Mouse (Mus musculus) layer of hippocampus, adult 2 months (tissue): ENCODE data around the gene Fam117b. TPM values are rescaled to one million over a fixed set of nuclear protein-coding genes. Genes with fewer than 3 reads are reported as not detected.

Experiments used
- DNase-seq, 2 experiments: peaks; one replicate each; pipeline ENCODE4 v3.0.0; 2022; ENCODE audit warnings: low spot score in 2 of 2
- H3K27ac ChIP-seq: fragments of 200-600 bp; 2 replicates; pipeline ENCODE4 v1.8.1; 2022
- H3K4me3 ChIP-seq: fragments of 200-600 bp; 2 replicates; pipeline ENCODE4 v1.8.1; 2022; ENCODE audit warnings: mild to moderate bottlenecking
- CTCF ChIP-seq: fragments of 200-600 bp; conservative IDR thresholded peaks from 2 replicates; pipeline ENCODE4 v1.8.1; 2022; ENCODE audit warnings: antibody characterized with exemption, mild to moderate bottlenecking, moderate library complexity
- long read RNA-seq, 2 experiments: library from polyadenylated mRNA; stranded (forward); transcript quantifications; one replicate each; pipeline ENCODE4 v2.0.0; 2021; ENCODE audit warnings: borderline mapping rate in 2 of 2
- total RNA-seq, 2 experiments: library from RNA; stranded (reverse); gene quantifications; 2 replicates each; pipeline ENCODE4 v1.2.3; 2021

Fam117b gene
- 10 to 100 TPM; 55.7 to 57.3 TPM for total RNA-seq
- long read RNA-seq, experiment 1, full-length matches to known transcripts, result 22 of 31 reads
- long read RNA-seq, experiment 1, partial matches to known transcripts, result 7 of 31 reads
- long read RNA-seq, experiment 1, other reads (novel, unspliced or antisense), result 2 of 31 reads
- long read RNA-seq, experiment 2, full-length matches to known transcripts, result 52 of 63 reads
- long read RNA-seq, experiment 2, partial matches to known transcripts, result 6 of 63 reads
- long read RNA-seq, experiment 2, other reads (novel, unspliced or antisense), result 5 of 63 reads

- peak; percentile 44 for TF ChIP-seq CTCF
- Histone ChIP-seq H3K27ac (peak within 1 kb of the TSS; percentile 99), H3K4me3 (peak within 1 kb of the TSS; percentile 90)
- DNase-seq, result peak; percentile 97
These were observed at the start of gene Fam117b for GRCm38 (mm10) chr1:59912413-59913157. TSS of gene Fam117b (plus strand) at chr1:59913006.

DNA sequence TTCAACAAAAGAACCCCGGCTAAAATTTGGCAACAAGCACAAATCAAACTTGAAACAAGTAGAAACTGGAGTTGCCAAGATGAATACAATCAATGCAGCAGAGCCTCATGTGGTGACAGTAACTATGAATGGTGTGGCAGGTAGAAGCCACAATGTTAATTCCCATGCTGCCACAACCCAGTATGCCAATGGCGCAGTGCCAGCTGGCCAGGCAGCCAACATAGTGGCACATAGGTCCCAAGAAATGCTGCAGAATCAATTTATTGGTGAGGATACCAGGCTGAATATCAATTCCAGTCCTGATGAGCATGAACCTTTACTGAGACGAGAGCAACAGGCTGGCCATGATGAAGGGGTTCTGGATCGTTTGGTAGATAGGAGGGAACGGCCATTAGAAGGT lies 44.8 kb upstream of the Fam117b start:
- TF ChIP-seq CTCF, result no peak
- DNase-seq, result no peak
- H3K4me3 ChIP-seq, result no peak overlapping the region
- H3K27ac ChIP-seq, result no peak overlapping the region

- no peak for DNase-seq
- Histone ChIP-seq H3K4me3 (no peak overlapping the region), H3K27ac (no peak overlapping the region)
- peak; percentile 66 for TF ChIP-seq CTCF
These were observed 38.8 kb upstream of the Fam117b start for GRCm38 (mm10) chr1:59874023-59874422.

DNA sequence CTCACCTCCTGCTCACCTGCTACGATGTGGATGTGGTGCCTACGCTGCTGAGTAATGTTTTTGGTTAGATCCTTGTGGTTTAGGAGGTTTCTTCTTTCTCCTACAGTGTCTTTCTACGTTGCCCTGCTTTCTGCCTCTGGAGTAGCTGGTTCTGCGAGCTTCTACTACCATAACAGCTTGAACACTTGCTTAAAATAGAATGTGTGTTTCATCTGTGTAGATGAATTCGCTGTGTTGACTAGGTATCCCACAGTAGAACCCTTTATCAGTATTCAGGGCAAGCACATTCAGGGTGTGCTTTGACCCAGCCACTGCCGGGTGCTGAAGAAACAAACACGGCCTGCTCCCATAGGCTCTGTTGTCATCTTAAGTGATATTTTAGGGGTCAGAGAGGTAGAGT lies 34.7 kb upstream of the Fam117b start:
- TF ChIP-seq CTCF, result no peak
- H3K27ac ChIP-seq, result no peak overlapping the region
- no peak for DNase-seq
- H3K4me3 ChIP-seq, result no peak overlapping the region

- TF ChIP-seq CTCF, result peak; percentile 97
- Histone ChIP-seq H3K4me3 (no peak overlapping the region), H3K27ac (no peak overlapping the region)
- peak; percentile 57 to 83 for DNase-seq
These were observed 29.3 kb upstream of the Fam117b start for GRCm38 (mm10) chr1:59883349-59884134.

DNA sequence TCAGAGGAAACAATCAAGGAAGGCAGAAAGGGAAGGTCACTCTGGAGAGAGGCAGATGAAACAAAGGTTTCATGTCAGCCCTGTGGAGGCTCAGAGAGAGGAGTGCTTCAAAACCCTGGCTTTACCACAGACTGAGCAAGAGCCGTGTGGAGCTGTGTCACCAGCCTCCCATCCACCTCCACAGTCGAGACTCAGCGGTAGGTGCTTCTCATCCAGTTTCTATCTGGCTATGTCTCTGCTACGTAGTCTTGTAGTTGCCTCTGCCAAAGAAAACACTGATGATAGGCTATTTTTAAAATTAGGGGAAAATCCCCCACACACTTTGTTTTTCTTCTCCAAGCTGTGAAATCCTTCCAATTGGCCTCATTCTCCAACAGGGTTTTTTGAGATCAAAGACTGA lies 25.9 kb upstream of the Fam117b start:
- H3K4me3 ChIP-seq, result no peak overlapping the region
- no peak for TF ChIP-seq CTCF
- no peak for DNase-seq
- H3K27ac ChIP-seq, result 0 out of 2 replicates have a peak overlapping the region, but pooled peaks have one; percentile 14

DNA sequence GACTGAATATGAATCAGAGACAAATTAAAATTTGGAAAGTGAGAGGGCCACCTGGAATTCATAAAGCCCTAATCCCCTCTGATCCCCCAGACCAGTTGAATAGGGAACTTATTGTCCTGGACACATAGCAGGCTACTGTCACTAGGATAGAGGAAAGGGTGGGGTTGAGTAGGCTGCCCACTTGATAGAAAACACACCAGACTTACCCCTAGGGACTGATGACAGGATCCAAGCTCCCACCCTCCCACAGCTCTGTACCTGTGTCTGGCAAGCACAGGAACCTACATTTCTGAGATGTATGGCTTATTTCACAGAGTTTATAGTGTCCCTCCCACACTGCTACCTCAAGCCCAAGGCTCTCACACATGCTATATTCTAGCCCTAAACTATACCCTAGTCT lies 24.8 kb upstream of the Fam117b start:
- no peak for TF ChIP-seq CTCF
- H3K27ac ChIP-seq, result no peak overlapping the region
- no peak for DNase-seq
- no peak overlapping the region for H3K4me3 ChIP-seq

DNA sequence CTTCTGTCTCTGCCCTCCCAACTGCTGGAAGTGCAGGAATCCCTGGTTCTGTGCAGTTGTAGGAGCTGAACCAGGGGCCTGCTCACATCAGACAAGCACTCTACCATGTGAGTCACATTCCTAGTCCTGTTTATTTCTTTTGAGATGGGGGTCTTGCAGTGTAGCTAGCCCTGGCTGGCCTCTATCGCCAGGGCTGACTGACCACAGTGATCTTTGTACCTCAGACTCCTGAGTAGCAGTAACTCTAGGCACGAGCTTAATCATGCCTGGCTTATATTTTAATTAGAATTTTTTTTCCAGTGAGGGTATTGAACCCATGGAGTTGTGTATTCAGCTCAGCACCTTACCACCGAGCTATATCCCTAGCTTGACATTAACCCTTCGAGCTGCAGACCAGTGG lies 21.6 kb upstream of the Fam117b start:
- DNase-seq, result no peak
- Histone ChIP-seq H3K27ac (no peak overlapping the region), H3K4me3 (no peak overlapping the region)
- no peak for TF ChIP-seq CTCF

DNA sequence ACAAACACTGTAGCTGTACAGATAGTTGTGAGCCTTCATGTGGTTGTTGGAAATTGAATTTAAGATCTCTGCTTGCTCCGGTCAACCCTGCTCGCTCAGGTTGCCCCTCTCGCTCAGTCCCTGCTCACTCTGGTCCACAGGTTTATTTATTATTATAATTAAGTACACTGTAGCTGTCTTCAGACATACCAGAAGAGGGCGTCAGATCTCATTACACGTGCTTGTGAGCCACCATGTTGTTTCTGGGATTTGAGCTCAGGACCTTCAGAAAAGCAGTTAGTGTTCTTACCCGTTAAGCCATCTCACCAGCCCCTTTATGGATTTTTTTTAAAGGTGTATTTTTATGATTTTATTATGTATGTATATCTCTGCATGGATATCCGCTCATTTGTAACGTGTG lies 20.0 kb upstream of the Fam117b start:
- TF ChIP-seq CTCF, result peak; percentile 33; the same call in 1 of the 2 replicates
- Histone ChIP-seq H3K27ac (no peak overlapping the region), H3K4me3 (no peak overlapping the region)
- no peak for DNase-seq

DNA sequence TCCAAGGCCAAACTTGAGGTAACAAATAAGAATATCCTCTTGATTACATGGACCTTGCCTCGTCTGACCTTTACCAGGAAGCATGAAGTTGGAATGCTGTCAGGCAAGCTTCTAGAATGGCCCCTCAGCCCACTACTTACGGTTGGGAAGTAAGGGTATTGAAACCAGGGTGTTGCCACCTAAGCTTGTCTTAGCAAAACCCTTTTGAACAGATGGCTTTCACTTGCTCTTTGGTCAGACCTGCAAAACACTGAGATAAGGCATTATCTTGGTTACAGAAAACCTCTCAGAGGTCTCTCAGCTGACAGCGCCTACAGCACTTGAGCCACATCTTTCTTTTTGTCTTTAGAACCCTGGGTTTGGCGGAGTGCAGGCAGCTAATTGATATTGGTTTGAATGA lies 18.8 kb upstream of the Fam117b start:
- no peak for DNase-seq
- Histone ChIP-seq H3K27ac (no peak overlapping the region), H3K4me3 (no peak overlapping the region)
- no peak for TF ChIP-seq CTCF

GRCm38 (mm10) chr1:59895456-59895855 lies 17.4 kb upstream of the Fam117b start:
- Histone ChIP-seq H3K27ac (no peak overlapping the region), H3K4me3 (no peak overlapping the region)
- TF ChIP-seq CTCF, result no peak
- no peak for DNase-seq

GRCm38 (mm10) chr1:59897147-59897798 lies 15.5 kb upstream of the Fam117b start:
- Histone ChIP-seq H3K4me3 (no peak overlapping the region), H3K27ac (no peak overlapping the region)
- DNase-seq, result no peak
- no peak for TF ChIP-seq CTCF

DNA sequence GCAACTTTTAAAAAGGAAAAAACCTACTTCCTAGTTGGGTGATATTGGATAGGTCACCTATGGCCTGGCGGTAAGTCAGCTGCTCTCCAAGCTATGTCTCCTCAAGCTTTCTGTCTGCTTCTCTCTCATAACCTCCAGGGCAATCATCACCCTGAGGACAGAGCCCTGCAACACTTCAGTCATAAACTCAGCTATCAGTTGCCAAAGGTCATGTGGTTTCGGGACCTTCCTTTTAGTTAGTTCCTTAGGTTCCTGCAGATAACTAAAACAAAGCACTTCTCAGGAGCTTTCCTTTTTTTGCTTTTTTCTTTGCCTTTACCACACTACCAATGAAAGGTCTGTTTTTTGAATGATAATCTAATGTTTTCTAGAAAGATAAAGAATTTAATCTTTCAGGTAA lies 13.1 kb upstream of the Fam117b start:
- H3K27ac ChIP-seq, result no peak overlapping the region
- TF ChIP-seq CTCF, result no peak
- no peak for DNase-seq
- no peak overlapping the region for H3K4me3 ChIP-seq
